Mouse (Mus musculus) bone marrow macrophage, adult 2 months (primary cell): ENCODE results near the gene Cdk19. TPM values are rescaled to one million over a fixed set of nuclear protein-coding genes. Genes with fewer than 3 reads are reported as not detected.

Experiments
- H3K27ac ChIP-seq: 2 replicates; pipeline ENCODE4 v1.5.1; 2012; ENCODE audit warnings: low read depth, low read length; ENCODE audit not compliant: insufficient read depth
- H3K4me1 ChIP-seq: 2 replicates; pipeline ENCODE4 v1.6.1; 2012; ENCODE audit warnings: low read length; ENCODE audit not compliant: control insufficient read depth, insufficient read depth
- H3K4me3 ChIP-seq: 2 replicates; pipeline ENCODE4 v1.5.1; 2012; ENCODE audit warnings: mild to moderate bottlenecking, low read length, moderate library complexity; ENCODE audit not compliant: insufficient read depth
- CTCF ChIP-seq: IDR thresholded peaks from 2 replicates; pipeline ENCODE4 v1.5.1; 2012; ENCODE audit warnings: low read depth, mild to moderate bottlenecking, low read length, moderate library complexity
- POLR2A ChIP-seq: IDR thresholded peaks from 2 replicates; pipeline ENCODE4 v1.6.1; 2012; ENCODE audit warnings: mild to moderate bottlenecking, low read depth, low read length, borderline replicate concordance
- polyA plus RNA-seq: library from polyadenylated mRNA; stranded (reverse); fragments of >200 nt; gene quantifications from 2 replicates; pipeline ENCODE4 v1.2.4, GENCODE M21; 2012; ENCODE audit not compliant: missing spikeins, insufficient read depth, insufficient read length

Cdk19 gene
- polyA plus RNA-seq, 1 experiment: 41.2 TPM

DNA sequence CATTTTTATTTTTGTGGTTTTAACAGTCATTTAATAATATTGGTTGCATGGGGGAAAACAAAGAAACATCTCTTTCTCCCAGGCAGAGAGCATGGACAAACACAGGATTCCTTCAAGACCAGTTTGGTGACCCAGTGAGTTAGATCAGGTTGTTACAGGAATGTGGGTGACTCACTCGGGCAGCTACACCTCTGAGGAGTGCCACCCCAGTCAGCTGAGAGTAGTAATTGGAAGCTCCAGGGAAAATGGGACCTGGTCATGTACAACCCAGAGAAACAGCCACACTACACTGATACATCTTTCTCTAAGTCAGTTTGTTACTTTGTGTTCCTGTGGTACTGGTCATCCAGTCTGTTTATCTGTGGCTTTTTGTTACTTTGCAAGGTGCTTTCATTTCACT, 40.3 kb downstream of the Cdk19 start:
- TF ChIP-seq POLR2A (no peak), CTCF (no peak)
- Histone ChIP-seq H3K27ac (no peak overlapping the region), H3K4me3 (no peak overlapping the region), H3K4me1 (peaks cover 27% of the 10 kb centered on the region)

GRCm38 (mm10) chr10:40385397-40385796, 46.0 kb downstream of the Cdk19 start:
- Histone ChIP-seq H3K4me1 (peaks cover 60% of the 10 kb centered on the region), H3K27ac (no peak overlapping the region), H3K4me3 (no peak overlapping the region)
- no peak for TF ChIP-seq CTCF

- Histone ChIP-seq H3K4me3 (no peak overlapping the region), H3K27ac (peak overlapping the region; percentile 66), H3K4me1 (peaks cover 62% of the 10 kb centered on the region)
- TF ChIP-seq CTCF: no peak
- TF ChIP-seq POLR2A: no peak
Observed at GRCm38 (mm10) chr10:40386126-40386525, 46.8 kb downstream of the Cdk19 start.

DNA sequence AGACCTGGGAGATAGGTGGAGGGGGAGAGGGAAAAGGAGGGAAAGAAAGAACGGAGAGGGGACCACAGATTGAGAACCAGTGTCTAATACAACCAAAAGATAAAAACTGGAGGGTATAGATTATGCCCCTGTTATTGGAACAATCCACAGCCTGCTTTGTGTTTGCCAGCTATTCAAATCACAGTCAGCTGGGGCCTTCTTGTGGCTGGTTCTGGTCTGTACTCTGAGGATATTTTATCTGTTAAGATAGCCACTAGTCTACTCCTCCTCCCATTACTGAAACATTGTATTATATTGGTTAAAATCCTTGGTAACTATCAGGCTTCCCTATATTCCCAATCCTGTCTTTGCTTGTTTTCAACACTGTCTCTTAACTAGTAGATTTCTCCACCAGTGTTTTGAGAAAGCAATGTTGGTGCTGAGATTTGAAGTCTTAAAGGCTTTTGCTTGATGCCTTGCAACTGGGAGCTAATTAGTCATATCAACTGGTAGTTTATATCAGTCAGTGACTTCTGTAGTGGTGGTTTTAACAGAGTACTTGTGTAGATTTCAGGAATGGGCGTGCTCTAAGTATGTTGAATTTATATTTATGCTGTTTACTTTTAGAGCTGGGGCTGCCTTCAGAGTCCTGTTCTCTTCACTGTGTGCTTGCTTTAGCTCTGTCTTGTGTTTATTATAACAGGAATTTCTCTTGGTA, 54.2 kb downstream of the Cdk19 start:
- Histone ChIP-seq H3K27ac (no peak overlapping the region), H3K4me3 (no peak overlapping the region), H3K4me1 (peaks cover 16% of the 10 kb centered on the region)
- TF ChIP-seq CTCF: no peak
- no peak for TF ChIP-seq POLR2A

GRCm38 (mm10) chr10:40398842-40399241, 59.5 kb downstream of the Cdk19 start:
- Histone ChIP-seq H3K4me3 (no peak overlapping the region), H3K4me1 (peaks cover 3% of the 10 kb centered on the region; the same call in 1 of the 2 replicates), H3K27ac (no peak overlapping the region)
- TF ChIP-seq CTCF (no peak), POLR2A (no peak)

DNA sequence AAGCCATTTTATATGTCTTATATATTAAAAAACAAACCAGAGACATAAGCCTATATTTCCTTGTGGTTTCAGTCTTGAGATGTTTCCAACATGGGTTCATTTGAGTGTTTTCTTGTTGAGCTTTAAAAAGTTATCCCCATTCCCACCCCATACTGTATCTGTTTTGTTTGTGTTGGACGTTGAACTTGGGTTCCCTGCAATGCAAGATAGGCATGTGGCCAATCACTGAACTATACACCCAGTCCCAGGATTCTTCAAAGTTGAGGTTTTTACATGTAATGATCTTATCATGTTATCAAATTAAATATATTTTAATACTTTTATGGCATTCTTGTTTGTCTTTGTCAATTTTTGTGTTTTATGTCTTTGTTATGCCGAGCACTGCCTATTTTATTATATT, 60.0 kb downstream of the Cdk19 start:
- no peak for TF ChIP-seq POLR2A
- TF ChIP-seq CTCF: no peak
- Histone ChIP-seq H3K27ac (no peak overlapping the region), H3K4me1 (peaks cover 3% of the 10 kb centered on the region; the same call in 1 of the 2 replicates), H3K4me3 (no peak overlapping the region)

DNA sequence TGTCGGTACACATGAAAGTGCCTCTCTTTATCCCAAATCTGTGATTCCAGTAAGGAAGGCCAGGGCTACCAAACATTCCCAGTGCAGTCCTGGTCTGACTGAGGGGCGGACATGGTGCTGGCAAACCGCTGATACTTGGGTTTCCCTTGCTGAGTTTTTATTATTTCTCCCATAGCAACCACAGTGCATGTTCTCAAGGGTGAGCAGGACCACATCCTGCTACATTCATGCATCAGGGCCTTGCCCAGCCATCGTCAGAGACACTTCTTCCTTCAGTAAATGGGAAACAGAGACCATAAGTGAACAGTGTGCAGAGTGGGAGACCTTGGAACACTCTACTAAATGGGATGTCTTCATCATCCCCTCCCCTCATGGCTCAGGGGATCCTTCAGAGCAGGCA, 60.9 kb downstream of the Cdk19 start:
- TF ChIP-seq CTCF: no peak
- no peak for TF ChIP-seq POLR2A

GRCm38 (mm10) chr10:40406655-40407054, 67.3 kb downstream of the Cdk19 start:
- H3K4me1 ChIP-seq: 0 out of 2 replicates have a peak, but pooled peaks cover 2% of the 10 kb centered on the region
- TF ChIP-seq POLR2A: no peak
- TF ChIP-seq CTCF: no peak
- no peak overlapping the region for H3K27ac ChIP-seq
- no peak overlapping the region for H3K4me3 ChIP-seq

More for the DNA sequence above, 60.9 kb downstream of the Cdk19 start:
- Histone ChIP-seq H3K4me1 (peaks cover 3% of the 10 kb centered on the region; the same call in 1 of the 2 replicates), H3K4me3 (no peak overlapping the region), H3K27ac (no peak overlapping the region)

- Histone ChIP-seq H3K4me3 (no peak overlapping the region), H3K27ac (no peak overlapping the region), H3K4me1 (0 out of 2 replicates have a peak, but pooled peaks cover 2% of the 10 kb centered on the region)
- no peak for TF ChIP-seq POLR2A
- TF ChIP-seq CTCF: no peak
Observed at GRCm38 (mm10) chr10:40409336-40409735, 70.0 kb downstream of the Cdk19 start.

GRCm38 (mm10) chr10:40411370-40411769, 72.0 kb downstream of the Cdk19 start:
- Histone ChIP-seq H3K27ac (no peak overlapping the region), H3K4me1 (peaks cover 3% of the 10 kb centered on the region; the same call in 1 of the 2 replicates), H3K4me3 (no peak overlapping the region)
- no peak for TF ChIP-seq CTCF
- no peak for TF ChIP-seq POLR2A
